Mouse (Mus musculus): Measurements from ENCODE around the gene Speer4c.
A peak's percentile ranks its signal among the peaks of the same experiment; 100 is the strongest.
"Not testable (repeated sequence)": the region's sequence is repeated elsewhere in the genome, so short reads cannot be mapped to it uniquely, and the experiment has no call there.

Speer4c gene

DNA sequence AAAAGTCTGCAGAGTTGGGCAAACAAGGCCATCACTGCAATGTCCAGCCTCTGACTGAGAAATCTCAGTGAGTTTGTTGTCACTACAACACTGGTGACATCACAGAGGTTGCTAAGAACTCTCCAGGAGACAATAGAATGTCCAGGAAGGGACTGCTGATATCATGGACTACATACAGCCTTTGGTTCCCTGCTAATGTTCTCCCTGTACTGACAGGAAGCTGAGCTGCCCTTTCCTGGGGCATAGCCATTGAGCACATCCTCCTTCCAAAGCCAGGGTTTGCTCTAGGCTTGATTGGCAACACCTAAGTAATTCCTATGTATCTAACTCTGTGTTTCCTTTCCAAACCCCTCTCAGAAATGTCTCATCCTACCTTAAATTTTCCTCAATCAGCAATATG is at the start of gene Speer4c:
Gene Speer4c, minus strand, starts transcription at position 101 of the 400 bp plus-strand sequence.
- not testable (repeated sequence) for DNase-seq (ENCODE audit: low read depth)

DNA sequence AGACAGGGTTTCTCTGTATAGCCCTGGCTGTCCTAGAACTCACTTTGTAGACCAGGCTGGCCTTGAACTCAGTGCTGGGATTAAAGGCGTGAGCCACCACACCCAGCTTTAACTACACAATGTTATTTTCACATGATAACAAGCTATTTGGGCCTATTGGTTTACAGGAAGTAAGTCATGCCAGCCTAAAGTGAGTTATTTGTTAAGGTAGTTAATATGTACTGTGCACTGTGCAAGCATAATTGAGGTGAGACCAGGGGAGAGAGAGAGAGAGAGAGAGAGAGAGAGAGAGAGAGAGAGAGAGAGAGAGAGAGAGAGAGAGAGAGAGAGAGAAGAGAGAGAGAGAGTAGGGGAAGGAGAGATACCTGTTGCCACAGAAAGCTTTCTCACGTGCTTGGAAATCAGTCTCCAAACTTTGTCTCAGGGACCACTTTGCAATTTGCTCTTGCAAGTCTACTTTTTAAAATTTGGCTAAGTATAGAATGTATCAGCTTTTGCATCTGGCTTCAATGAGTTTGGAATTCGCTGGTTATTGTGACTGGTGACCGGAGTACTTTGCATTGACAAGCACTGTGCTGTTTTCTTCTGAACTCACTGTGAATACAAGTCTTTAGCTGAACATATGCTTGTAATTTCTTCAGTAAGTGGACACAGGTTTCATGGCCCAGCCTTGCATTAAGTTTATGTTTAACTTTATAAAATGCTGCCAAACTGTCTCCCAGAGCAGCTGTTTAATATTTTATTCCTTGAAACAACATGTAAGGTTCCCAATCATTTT is 33.6 kb upstream of the Speer4c start:
- DNase-seq (ENCODE audit: low read depth) = peak; percentile 54

DNA sequence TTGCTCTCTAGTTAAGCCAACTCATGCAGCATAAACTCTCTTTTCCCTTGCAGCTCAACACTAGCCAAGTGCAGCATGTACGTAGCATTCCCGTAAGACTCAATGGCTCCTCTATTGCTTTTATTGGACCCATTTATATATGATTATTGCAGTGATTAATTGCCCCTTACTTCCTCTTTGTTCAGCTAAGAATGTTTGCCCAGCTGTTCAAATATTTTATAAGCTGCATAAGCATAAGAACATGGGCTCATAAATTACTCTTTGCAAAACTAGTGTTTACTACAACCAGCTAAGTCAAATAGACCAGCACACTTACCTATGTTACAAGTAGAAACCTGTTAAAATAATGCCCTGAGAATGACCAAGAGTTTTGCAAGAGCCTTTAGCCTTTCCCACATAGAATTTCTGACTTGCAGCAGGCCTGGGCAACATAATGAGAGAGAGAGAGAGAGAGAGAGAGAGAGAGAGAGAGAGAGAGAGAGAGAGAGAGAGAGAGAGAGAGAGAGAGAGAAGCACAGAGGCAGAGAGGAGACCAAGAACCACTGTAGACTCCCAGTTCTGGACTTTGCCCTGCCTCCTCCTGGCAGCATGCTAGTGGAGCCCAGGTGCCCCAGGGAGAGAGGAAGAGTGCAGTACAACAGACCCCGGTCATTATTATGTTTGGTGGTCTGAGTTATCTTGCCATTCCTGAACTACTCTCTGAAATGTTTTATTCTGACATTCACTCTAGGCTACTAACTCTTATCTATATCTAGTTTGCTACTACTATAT is 20.2 kb upstream of the Speer4c start:
- DNase-seq (ENCODE audit: low read depth) = no peak

DNA sequence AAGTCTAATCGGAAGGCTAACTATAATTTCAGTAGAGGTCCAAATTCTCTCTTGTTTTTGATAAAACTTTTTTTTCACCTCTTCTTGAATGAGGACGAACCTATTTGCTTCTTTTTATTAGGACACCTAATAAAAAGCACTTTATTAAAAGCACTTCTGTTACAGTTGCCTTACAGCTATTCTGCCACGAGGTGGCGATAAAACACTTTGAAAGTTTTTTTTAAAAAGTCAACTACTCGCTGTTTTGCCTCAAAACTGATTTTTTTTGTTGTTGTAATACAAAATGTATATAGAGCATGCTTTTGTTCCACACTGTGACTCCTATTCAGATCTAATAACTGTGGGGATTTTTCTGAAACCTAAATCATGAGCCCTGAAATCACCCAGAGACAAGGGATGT is 11.2 kb downstream of the Speer4c start:
- DNase-seq (ENCODE audit: low read depth) = peak; percentile 24

DNA sequence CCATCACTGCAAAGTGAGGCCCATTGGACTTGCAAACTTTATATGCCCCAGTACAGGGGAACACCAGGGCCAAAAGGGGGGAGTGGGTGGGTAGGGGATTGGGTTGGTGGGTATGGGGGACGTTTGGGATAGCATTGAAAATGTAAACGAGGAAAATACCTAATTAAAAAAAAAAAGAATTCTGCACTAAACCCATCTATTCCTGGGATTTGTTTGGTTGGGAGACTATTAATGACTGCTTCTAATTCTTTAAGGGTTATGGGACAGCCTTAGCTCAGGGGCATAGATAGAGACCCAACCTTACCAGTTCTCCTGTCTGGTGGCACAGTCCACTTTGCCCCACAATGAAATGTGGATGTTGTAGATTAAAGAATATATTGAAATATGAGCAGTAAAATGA is 16.4 kb downstream of the Speer4c start:
- not testable (repeated sequence) for DNase-seq (ENCODE audit: low read depth)

DNA sequence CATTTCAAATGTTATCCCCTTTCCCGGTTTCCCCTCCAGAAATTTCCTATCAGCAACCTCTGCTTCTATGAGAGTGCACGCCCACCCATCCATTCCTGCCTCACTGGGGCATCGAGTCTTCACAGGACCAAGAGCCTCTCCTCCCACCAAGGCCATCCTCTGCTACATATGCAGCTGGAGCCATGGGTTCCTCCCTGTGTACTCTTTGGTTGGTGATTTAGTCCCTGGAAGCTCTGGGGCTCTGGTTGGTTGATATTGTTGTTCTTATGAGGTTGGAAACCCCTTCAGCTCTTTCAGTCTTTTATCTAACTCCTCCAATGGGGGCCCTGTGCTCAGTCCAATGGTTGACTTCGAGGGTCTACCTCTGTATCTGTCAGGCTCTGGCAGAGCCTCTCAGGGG is 22.2 kb downstream of the Speer4c start:
- not testable (repeated sequence) for DNase-seq (ENCODE audit: low read depth)

DNA sequence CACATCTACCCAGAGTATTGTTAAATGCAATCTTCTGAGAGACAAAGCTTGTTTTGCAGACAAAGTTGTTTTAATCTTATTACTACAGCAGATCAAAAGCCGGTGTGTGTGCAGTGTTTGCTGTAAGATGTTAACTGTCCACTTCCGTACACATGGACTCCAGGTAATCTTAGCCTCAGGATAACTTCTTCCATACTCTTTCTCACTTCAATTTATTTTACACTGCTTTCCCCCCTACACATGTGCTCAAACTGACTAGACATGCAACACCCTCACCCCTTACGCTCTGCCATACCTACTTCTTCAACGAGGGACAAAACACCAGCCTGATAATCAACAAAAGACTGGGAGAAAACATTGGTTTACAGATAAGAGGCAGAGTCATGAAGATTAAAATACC is 23.2 kb downstream of the Speer4c start:
- peak; percentile 3 for DNase-seq (ENCODE audit: low read depth)

DNA sequence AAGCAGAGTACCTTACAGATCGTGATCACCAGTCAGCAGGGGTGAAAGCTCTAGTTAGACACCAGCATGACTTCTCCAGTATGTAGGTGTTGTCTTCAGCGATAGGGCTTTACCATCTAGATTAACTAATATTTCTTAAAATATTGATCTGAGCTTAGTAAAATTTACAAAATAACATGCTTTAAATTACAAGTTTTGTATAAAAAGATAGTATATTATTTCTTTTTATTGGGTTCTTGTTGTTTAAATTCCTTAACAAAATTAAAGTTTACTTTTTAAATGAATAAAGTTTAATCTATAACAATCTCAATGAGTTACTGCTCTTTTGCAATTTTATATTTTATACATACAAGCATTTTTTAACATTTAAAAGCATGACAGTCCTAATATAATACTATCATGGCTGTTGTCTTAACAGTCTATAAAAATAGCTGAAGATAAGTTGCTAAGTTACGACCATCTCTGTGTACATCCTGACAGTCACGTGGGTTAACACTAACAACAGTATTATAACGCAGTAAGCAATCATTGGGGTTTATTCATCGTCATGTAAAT is 24.3 kb downstream of the Speer4c start:
- DNase-seq (ENCODE audit: low read depth) = not testable (repeated sequence)

DNA sequence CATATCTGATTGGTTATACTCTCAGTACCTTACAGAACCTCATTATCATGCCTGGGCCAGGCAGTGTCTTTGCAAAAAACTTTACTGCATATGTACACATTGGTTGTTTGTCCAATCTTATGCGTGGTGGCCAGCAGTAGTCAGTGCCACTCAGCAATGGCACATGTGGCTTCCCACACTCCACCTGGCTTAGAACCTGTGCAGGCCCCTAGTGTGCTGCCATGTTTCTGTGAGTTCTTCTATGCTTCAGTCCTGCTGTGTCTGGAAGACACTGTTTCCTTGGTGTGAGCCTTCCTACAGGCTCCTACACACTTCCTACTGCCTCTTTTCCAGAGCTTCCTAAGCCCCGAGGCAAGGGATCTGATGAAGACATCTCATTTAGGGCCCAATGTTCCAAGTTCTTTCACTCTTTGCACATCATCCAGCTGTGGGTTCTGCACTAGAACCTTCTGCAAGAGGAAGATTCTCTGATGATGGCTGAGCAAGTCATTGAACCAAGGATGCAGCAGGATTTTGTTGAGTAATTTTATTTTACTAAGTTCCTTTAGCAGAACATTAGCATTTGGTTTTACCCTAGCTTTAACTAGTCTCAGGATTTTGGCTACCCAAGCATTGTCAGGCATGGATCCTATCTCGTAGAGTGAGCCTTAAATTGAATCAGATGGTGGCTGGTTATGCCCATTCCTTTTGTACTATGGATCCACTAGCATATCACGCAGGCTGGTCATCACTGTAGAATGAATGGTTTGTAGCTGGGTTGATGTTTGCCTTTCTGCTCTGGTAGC is 25.0 kb downstream of the Speer4c start:
- DNase-seq (ENCODE audit: low read depth) = not testable (repeated sequence)

DNA sequence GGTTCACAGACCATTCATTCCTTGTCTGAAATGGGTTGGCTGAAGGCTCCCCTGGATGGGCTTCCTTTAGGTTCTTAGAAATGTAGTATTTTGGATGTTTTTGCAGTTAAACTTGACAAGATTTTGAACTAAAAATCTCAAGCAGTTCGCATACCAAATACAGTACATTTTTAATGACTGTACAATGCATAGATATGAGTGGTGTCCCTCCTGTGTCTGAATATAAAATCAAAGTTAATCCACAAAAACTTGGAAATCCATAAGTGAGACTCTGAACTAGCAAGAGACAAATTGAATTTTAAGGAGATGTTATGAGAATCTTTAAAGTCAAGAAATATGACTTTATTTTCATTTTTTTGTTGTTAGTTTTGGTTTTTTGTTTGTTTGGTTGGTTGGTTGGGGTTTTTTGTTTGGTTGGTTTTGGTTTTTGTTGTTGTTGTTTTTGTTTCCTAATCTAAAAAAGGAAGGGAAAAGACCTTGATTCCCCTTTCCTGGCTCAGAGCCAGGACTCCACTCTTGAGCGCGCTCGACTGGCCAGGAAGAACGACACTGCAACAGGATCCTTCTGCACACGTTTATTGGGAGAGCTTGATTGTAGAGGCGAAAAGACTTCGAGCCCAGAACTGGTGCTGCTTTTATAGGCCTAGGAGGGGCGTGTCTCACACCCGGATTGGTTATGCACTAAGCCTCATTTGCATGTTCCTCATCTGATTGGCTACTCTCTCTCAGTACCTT is 32.6 kb downstream of the Speer4c start:
- not testable (repeated sequence) for DNase-seq (ENCODE audit: low read depth)

DNA sequence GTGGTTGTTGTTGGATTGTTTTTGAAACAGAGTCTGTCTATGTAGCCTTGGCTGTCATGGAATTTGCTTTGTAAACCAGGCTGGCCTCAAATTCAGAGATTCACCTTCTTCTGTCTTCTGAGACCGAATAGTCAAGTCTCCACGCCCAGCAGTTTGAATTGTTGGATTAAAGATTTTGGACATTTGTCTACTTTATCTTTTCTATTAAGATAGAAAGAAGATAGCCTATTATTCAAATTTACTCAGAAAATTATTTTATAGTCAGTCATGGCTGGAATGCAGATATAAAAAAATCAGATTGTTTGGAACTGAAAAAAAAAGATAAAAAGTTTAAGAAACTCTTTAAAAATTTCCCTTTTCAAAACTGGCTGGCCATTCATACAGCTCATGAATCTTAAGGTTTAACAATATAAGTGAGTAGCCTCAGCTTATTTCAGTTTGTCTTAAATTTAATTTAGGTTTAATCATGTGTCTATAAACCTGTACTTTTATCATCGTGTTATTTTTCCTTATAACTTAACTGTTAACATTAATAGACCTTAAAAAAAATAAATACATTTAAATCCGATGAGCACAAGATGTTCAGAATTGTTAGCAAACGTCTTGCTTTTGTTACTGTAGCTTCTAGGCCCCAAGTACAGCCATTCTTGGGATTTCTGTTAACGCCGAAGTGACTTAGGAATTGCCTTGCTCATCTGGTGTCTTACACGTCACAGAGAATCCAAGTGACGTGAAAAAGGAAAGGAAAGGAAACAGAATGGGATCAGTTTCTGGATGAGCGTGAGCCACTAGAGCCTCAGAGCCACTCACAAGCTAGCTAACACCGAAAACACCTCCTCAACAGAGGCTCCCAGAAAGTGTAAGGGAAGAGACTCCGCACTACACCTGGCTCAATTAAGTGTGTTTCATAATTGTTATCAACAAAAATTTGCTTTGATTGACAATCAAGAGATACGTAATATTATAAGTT is 33.8 kb downstream of the Speer4c start:
- DNase-seq (ENCODE audit: low read depth) = peak; percentile 14

DNA sequence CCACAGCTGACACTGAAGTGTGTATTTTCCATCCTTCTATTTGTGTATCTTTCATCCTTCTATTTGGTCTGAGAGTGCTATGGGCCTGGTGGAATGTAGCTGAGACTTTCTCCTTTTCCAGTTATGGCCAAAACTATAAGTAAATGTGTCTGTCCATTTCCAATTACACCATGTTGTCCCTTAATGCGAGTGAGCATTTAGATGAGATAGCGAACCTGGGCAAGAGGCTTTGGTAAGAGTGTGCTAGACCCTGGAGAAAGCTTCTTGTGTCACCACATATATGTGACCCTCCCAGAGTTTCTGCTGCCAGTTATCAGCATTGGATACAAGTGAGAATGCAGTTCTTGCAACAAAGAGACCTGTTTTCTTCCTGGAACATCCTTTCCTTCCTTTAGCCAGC is 35.2 kb downstream of the Speer4c start:
- peak; percentile 12 for DNase-seq (ENCODE audit: low read depth)

DNA sequence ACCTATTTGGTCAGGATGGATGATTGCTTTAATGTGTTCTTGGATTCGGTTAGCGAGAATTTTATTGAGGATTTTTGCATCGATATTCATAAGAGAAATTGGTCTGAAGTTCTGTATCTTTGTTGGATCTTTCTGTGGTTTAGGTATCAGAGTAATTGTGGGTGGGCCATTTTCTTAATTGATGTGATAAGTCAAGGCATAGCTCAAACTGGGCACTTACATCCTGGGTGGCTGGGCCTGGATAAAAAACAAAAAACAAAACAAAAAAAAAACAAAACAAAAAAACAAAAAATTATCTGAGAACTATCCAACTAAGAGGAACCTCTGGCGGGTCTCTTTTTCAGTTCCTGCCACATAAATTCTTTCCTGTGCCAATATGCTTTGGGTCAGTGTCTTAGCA is 36.3 kb downstream of the Speer4c start:
- not testable (repeated sequence) for DNase-seq (ENCODE audit: low read depth)

DNA sequence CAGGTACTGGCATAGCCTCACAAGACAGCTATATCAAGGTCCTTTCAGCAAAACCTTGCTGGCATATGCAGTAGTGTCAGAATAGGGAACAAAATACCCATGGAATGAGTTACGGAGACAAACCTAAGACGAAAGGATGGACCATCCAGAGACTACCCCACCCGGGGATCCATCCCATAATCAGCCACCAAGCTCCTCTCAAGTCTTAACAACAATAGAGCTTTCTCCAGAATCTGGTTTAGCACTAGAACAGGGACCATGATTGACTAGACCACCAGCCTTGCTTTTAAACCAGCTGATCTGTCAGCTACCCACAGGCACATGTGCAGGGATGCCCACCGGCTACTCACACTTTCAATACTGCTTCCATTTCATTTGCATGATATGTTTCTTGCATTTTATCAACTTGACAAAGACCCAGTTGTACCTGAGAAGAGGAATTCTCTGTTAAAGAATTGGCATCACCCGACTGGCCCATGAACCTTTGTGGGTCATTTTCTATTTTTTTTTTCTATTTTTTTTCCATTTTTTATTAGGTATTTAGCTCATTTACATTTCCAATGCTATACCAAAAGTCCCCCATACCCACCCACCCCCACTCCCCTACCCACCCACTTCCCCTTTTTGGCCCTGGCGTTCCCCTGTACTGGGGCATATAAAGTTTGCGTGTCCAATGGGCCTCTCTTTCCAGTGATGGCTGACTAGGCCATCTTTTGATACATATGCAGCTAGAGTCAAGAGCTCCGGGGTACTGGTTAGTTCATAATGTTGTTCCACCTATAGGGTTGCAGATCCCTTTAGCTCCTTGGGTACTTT is 39.4 kb downstream of the Speer4c start:
- not testable (repeated sequence) for DNase-seq (ENCODE audit: low read depth)

DNA sequence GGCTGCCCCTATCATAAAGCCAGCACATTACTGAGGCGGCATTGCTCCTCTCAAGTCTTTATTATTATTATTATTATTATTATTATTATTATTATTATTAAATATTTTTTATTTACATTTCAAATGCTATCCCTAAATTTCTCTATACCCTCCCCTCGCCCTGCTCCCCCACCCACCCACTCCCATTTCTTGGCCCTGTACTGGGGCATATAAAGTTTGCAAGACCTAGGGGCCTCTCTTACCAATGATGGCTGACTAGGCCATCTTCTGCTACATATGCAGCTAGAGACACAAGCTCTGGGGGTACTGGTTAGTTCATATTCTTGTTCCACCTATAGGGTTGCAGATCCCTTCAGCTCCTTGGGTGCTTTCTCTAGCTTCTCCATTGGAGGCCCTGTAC is 40.1 kb downstream of the Speer4c start:
- not testable (repeated sequence) for DNase-seq (ENCODE audit: low read depth)

DNA sequence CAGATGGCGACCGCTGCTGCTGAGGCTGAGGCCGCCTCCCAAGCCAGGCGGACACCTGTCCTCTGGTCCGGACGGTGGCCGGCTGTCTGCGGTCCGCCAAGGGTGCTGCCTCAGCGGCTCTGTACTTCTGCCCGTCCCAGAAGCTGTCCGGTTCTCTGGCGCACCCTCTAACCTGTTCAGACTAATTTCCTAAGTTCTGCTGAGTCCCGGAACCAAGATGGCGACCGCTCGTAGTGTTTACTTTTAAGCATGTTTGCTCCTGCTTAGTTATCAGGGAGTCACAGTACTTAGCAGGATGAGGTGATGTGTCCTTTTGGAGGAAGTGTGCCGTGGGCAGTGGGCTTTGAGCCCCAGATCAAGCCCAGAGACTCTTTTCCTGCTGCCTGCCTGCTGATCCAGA is 43.3 kb downstream of the Speer4c start:
- peak; percentile 3 for DNase-seq (ENCODE audit: low read depth)

DNA sequence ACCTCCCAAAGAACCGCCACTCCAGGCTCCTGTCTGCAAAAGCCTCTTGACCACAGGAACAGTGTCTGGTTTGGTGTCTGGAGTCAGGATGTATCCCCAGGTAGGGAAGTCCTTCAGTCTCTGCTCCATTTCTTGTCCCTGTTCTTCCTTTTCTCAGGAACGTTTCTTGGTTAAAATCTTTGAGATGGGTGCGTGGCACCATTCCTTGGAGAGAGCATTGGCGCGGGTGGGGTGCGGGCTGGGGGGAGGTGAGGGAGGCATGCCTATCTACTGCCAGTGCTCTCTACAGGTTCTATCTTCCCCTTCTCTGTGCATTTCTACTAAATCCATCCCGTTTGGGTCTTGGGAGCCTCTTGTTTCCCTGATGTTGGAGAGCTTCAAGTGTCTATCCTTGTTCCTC is 50.2 kb downstream of the Speer4c start:
- DNase-seq (ENCODE audit: low read depth) = not testable (repeated sequence)
